Mouse (Mus musculus): Measurements from ENCODE around the gene Fiz1. TPM values are rescaled to one million over a fixed set of nuclear protein-coding genes. Genes with fewer than 3 reads are reported as not detected.

Fiz1 gene
- polyA plus RNA-seq, 1 experiment, result 28.0 TPM

DNA sequence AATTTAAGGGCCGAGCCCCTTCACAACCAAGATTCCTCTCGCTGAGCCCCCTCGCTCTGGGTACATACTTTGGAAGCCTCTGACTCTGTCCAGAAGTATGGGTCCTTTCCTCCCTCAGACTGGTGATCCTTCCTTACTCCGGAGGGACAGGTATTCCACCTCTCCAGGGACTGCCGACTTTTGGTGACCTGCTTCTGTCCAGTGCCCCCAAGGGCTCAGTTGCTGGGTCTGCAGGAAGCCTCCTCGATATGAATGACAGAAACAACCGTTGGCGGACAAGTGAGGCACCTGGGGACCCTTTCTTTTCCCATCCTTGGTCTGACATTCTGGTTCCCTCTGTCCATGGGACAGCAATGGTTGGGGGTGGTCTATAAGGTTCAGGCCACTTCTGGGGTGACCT is 42.9 kb upstream of the Fiz1 start:
- H3K9me3 ChIP-seq, result peaks cover 7% of the 10 kb centered on the region; the same call in 1 of the 2 replicates
- H3K27me3 ChIP-seq (replicated peaks), result peaks cover 57% of the 10 kb centered on the region
- TF ChIP-seq GATA1 (IDR thresholded peaks at IDR 0.05; ENCODE audit: borderline replicate concordance, low read length) (no peak), FLI1 (IDR thresholded peaks at IDR 0.05; ENCODE audit: low read length) (no peak)
- H3K4me3 ChIP-seq (replicated peaks), result no peak overlapping the region
- H3K36me3 ChIP-seq (replicated peaks; ENCODE audit: low read length), result no peaks in the 10 kb centered on the region
- peaks cover 74% of the 10 kb centered on the region for H3K4me1 ChIP-seq

DNA sequence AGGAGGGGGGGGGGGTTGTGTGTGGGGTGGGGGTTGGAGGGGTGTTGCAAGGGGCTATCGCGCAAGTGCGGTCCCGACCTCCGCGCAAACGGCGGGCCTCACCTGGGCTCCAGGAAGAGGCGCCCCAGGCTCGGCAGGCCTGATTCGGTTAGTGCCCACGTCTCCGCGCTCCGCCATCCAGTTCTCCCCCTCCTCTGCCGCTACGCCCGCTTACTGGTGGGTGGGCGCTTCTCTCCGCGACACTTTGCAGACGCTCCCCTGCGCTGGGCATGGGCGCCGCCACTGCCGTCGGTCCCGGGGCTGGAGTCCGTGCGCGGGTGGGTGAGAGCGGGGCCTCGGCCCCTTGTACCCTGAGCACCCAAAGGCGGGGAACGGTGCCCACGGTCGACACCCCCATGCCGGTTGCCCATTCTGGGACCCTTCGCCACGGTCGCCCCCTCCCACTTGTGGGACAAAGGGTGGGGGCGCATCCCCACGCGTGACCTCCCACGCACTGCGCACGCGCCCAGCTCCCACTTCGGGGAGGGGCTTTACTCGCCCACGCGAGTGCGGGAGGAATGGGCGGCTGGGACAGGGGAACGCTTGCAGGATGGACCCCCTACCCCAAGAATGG is 42.3 kb upstream of the Fiz1 start:
- Histone ChIP-seq H3K4me3 (replicated peaks) (peak overlapping the region; percentile 69), H3K4me1 (peaks cover 80% of the 10 kb centered on the region), H3K27me3 (replicated peaks) (peaks cover 63% of the 10 kb centered on the region), H3K9me3 (peaks cover 7% of the 10 kb centered on the region; the same call in 1 of the 2 replicates), H3K36me3 (replicated peaks; ENCODE audit: low read length) (no peaks in the 10 kb centered on the region)
- TF ChIP-seq FLI1 (IDR thresholded peaks at IDR 0.05; ENCODE audit: low read length), result no peak
- no peak for TF ChIP-seq GATA1 (IDR thresholded peaks at IDR 0.05; ENCODE audit: borderline replicate concordance, low read length)

GRCm38 (mm10) chr7:5053456-5054179 is 39.1 kb upstream of the Fiz1 start:
- TF ChIP-seq GATA1 (IDR thresholded peaks at IDR 0.05; ENCODE audit: borderline replicate concordance, low read length), result no peak
- no peak for TF ChIP-seq FLI1 (IDR thresholded peaks at IDR 0.05; ENCODE audit: low read length)
- peak overlapping the region; percentile 93 for H3K4me3 ChIP-seq (replicated peaks)
- H3K4me1 ChIP-seq, result peaks cover 74% of the 10 kb centered on the region
- H3K27me3 ChIP-seq (replicated peaks), result peaks cover 89% of the 10 kb centered on the region
- H3K9me3 ChIP-seq, result peaks cover 13% of the 10 kb centered on the region
- H3K36me3 ChIP-seq (replicated peaks; ENCODE audit: low read length), result no peaks in the 10 kb centered on the region

DNA sequence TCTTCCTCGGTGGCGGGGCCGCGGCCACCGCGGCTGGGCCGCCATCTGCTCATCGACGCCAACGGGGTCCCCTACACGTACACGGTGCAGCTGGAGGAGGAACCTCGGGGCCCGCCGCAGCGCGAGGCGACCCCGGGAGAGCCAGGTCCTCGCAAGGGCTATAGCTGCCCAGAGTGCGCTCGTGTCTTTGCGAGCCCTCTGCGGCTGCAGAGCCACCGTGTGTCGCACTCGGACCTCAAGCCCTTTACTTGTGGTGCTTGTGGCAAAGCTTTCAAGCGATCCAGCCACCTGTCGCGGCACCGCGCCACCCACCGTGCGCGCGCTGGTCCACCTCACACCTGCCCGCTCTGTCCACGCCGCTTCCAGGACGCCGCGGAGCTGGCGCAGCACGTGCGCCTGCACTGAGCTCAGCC is 38.4 kb upstream of the Fiz1 start:
- Histone ChIP-seq H3K9me3 (peaks cover 14% of the 10 kb centered on the region), H3K36me3 (replicated peaks; ENCODE audit: low read length) (no peaks in the 10 kb centered on the region), H3K4me3 (replicated peaks) (peak overlapping the region; percentile 93), H3K27me3 (replicated peaks) (peaks cover 88% of the 10 kb centered on the region), H3K4me1 (peaks cover 67% of the 10 kb centered on the region)
- TF ChIP-seq GATA1 (IDR thresholded peaks at IDR 0.05; ENCODE audit: borderline replicate concordance, low read length), result no peak
- no peak for TF ChIP-seq FLI1 (IDR thresholded peaks at IDR 0.05; ENCODE audit: low read length)

- TF ChIP-seq FLI1 (IDR thresholded peaks at IDR 0.05; ENCODE audit: low read length) (no peak), GATA1 (IDR thresholded peaks at IDR 0.05; ENCODE audit: borderline replicate concordance, low read length) (no peak)
- H3K36me3 ChIP-seq (replicated peaks; ENCODE audit: low read length), result no peaks in the 10 kb centered on the region
- peak overlapping the region; percentile 93 for H3K4me3 ChIP-seq (replicated peaks)
- H3K27me3 ChIP-seq (replicated peaks), result peaks cover 83% of the 10 kb centered on the region
- H3K9me3 ChIP-seq, result peaks cover 14% of the 10 kb centered on the region
- H3K4me1 ChIP-seq, result peaks cover 62% of the 10 kb centered on the region
Measured at GRCm38 (mm10) chr7:5052438-5052837, 37.9 kb upstream of the Fiz1 start.

DNA sequence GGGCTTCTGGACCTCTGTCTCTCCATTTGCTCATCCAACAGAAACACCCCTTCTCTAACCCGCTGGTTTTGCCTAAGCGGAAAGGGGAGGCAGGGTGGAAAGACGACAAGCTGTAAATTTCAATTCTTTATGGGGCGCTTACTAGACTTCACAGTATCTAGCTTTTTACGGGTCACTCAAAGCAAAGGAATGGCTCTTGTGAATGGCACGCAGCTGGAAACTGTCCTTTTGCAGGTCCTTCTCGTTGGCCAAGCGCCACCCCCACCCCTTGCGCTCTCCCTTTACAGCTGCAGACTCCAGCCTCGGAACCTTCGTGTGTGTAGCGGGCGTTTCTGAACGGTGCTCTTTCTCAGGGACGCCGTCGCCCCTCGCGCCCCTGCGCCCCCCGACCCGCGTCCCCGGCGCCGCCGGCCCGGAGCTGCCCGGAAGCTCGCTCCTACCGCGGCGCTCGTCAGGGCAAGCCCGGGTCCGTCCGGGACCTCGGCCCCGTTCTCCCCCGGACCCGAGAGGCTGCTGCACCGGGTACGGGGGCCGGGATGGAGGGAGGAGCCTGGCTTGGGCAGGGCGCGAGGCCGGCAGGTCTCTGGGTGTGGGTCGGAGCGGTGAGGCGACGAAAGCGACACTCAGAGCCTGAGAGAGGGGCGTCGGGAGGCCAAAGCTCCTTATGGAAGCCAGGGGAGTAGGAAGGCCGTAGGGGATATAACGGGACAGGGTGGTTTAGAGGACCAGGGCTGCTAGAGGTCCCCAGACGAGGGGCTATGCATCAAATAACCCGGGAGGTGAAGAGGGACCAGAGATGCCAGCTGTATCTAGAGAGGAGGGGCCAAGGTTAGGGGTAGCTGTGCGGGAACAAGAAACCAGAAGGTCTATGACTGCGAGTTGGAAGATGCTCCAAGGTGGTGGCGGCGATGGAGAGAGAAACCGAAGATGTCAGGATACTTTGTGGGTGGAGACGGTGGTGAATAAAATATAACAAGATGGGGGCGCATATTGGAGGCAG is 37.0 kb upstream of the Fiz1 start, which contains the start of gene Zfp580:
TSS of gene Zfp580 (plus strand) at position 346 of the 1,000 bp plus-strand sequence.
- Histone ChIP-seq H3K36me3 (replicated peaks; ENCODE audit: low read length) (no peaks in the 10 kb centered on the region), H3K4me1 (peaks cover 61% of the 10 kb centered on the region), H3K9me3 (peaks cover 12% of the 10 kb centered on the region), H3K27me3 (replicated peaks) (peaks cover 74% of the 10 kb centered on the region), H3K4me3 (replicated peaks) (peak within 1 kb of the TSS; percentile 93)
- TF ChIP-seq FLI1 (IDR thresholded peaks at IDR 0.05; ENCODE audit: low read length), result no peak
- TF ChIP-seq GATA1 (IDR thresholded peaks at IDR 0.05; ENCODE audit: borderline replicate concordance, low read length), result no peak

DNA sequence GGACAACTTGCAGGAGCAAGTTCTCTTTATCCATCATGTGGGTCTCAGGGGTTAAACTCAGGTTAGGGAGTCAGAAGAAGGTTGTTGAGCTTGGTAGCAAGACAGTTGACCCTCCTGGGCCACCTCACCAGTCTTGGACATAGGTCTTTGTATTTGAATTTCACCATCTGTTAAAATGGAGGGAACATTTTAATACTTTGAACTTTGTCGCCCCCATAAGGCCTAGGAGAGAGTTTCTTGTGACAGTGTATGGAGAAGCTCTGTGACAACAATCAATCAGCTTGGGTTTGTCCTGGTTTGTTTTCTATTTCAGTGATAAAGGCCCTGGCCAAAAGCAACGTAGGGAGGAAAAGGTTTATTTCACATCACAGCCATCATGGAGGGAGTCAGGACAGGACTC is 32.8 kb upstream of the Fiz1 start:
- Histone ChIP-seq H3K27me3 (replicated peaks) (peaks cover 32% of the 10 kb centered on the region), H3K4me1 (peaks cover 48% of the 10 kb centered on the region), H3K4me3 (replicated peaks) (no peak overlapping the region), H3K36me3 (replicated peaks; ENCODE audit: low read length) (peaks cover 4% of the 10 kb centered on the region), H3K9me3 (peaks cover 7% of the 10 kb centered on the region)
- no peak for TF ChIP-seq GATA1 (IDR thresholded peaks at IDR 0.05; ENCODE audit: borderline replicate concordance, low read length)
- TF ChIP-seq FLI1 (IDR thresholded peaks at IDR 0.05; ENCODE audit: low read length), result no peak

- Histone ChIP-seq H3K36me3 (replicated peaks; ENCODE audit: low read length) (peaks cover 9% of the 10 kb centered on the region), H3K4me3 (replicated peaks) (no peak overlapping the region), H3K4me1 (peaks cover 36% of the 10 kb centered on the region), H3K9me3 (peaks cover 7% of the 10 kb centered on the region), H3K27me3 (replicated peaks) (peaks cover 20% of the 10 kb centered on the region)
- no peak for TF ChIP-seq FLI1 (IDR thresholded peaks at IDR 0.05; ENCODE audit: low read length)
- TF ChIP-seq GATA1 (IDR thresholded peaks at IDR 0.05; ENCODE audit: borderline replicate concordance, low read length), result no peak
Measured at GRCm38 (mm10) chr7:5046112-5046511, 31.6 kb upstream of the Fiz1 start.

GRCm38 (mm10) chr7:5044981-5045380 is 30.5 kb upstream of the Fiz1 start:
- Histone ChIP-seq H3K4me1 (peaks cover 29% of the 10 kb centered on the region), H3K36me3 (replicated peaks; ENCODE audit: low read length) (peaks cover 14% of the 10 kb centered on the region), H3K27me3 (replicated peaks) (peaks cover 10% of the 10 kb centered on the region), H3K9me3 (peaks cover 7% of the 10 kb centered on the region), H3K4me3 (replicated peaks) (no peak overlapping the region)
- TF ChIP-seq FLI1 (IDR thresholded peaks at IDR 0.05; ENCODE audit: low read length), result no peak
- TF ChIP-seq GATA1 (IDR thresholded peaks at IDR 0.05; ENCODE audit: borderline replicate concordance, low read length), result no peak
